ENCODE assay signal across 14 mouse cellular contexts in genomic region chr14:79516751-79517150, GRCm38 (mm10). TPM values are rescaled to one million over a fixed set of nuclear protein-coding genes. Genes with fewer than 3 reads are reported as not detected.
DNase-seq lines count a peak whose midpoint lies in the region; ATAC-seq and TF ChIP-seq lines count a peak whose summit lies in the region.
"Had no signal": no experiment of that assay in that cellular context is flagged by ENCODE, and none has a peak within 500 bp of the region (broad histone marks: within the 10 kb centered on the region; RNA-seq: fewer than 3 reads in every experiment).

No protein-coding gene starts in this region.

- ATAC-seq in erythroblast, adult 5-6 weeks (replicated peaks; ENCODE audit: low FRiP score, poor library complexity, severe bottlenecking) = no peak
- no peak for ATAC-seq in lung, embryonic 16.5 days (ENCODE audit: low read depth)
- no peak for ATAC-seq in embryonic facial prominence, embryonic 15.5 days (ENCODE audit: insufficient number of reproducible peaks, low FRiP score, low TSS enrichment, low read depth)
- ATAC-seq in forebrain, embryonic 11.5 days (replicated peaks; ENCODE audit: low FRiP score) = no peak

- 71% methylated on average over 2 of the region's 2 CpGs for WGBS in lung, embryonic 16.5 days
- WGBS in embryonic facial prominence, embryonic 15.5 days = 76% methylated on average over 2 of the region's 2 CpGs
- WGBS in small intestine, adult 2 months = 12% methylated on average over 2 of the region's 2 CpGs
- 83% methylated on average over 2 of the region's 2 CpGs for WGBS in forebrain, embryonic 11.5 days

- H3K4me3 ChIP-seq in erythroblast, embryonic 14.5 days (replicated peaks) = peak overlapping the region; percentile 59
- H3K4me3 ChIP-seq in lung, embryonic 16.5 days (ENCODE audit: low read length) = no peak overlapping the region
- H3K4me3 ChIP-seq in embryonic facial prominence, embryonic 15.5 days (replicated peaks) = no peak overlapping the region
- no peak overlapping the region for H3K4me3 ChIP-seq in small intestine, adult 2 months (ENCODE audit: low read depth, low read length)
- no peak overlapping the region for H3K4me3 ChIP-seq in forebrain, embryonic 11.5 days (ENCODE audit: low read depth, low read length)
- H3K4me3 ChIP-seq: midbrain, embryonic 10.5 days; neural tube, embryonic 12.5 days had no signal

- no peak for TF ChIP-seq POLR2A in small intestine, adult 2 months (IDR thresholded peaks at IDR 0.05; ENCODE audit: low read depth, low read length)

- no peaks in the 10 kb centered on the region for H3K27me3 ChIP-seq in erythroblast, embryonic 14.5 days (ENCODE audit: control insufficient read depth)
- no peaks in the 10 kb centered on the region for H3K27me3 ChIP-seq in lung, embryonic 16.5 days (ENCODE audit: control insufficient read depth, insufficient read depth, low read depth, low read length)
- H3K27me3 ChIP-seq in embryonic facial prominence, embryonic 15.5 days = no peaks in the 10 kb centered on the region
- no peaks in the 10 kb centered on the region for H3K27me3 ChIP-seq in small intestine, adult 2 months (ENCODE audit: control insufficient read depth, insufficient read depth, low read length)
- H3K27me3 ChIP-seq in forebrain, embryonic 11.5 days (ENCODE audit: control insufficient read depth, insufficient read depth, low read length) = no peaks in the 10 kb centered on the region
- H3K27me3 ChIP-seq: neural tube, embryonic 12.5 days had no signal

- no peak overlapping the region for H3K27ac ChIP-seq in lung, embryonic 16.5 days (ENCODE audit: low read length)
- no peak overlapping the region for H3K27ac ChIP-seq in embryonic facial prominence, embryonic 15.5 days (replicated peaks)
- peak overlapping the region; percentile 95 for H3K27ac ChIP-seq in small intestine, adult 2 months (ENCODE audit: insufficient read depth, low read depth, low read length)
- H3K27ac ChIP-seq in forebrain, embryonic 11.5 days (ENCODE audit: low read depth, low read length) = no peak overlapping the region
- H3K27ac ChIP-seq: midbrain, embryonic 10.5 days; neural tube, embryonic 12.5 days had no signal

- no peak for TF ChIP-seq CTCF in small intestine, adult 2 months (IDR thresholded peaks at IDR 0.05; ENCODE audit: extremely low read depth, insufficient read length, insufficient replicate concordance, low read depth, low read length)

- no peak overlapping the region for H3K9ac ChIP-seq in lung, embryonic 16.5 days (ENCODE audit: low read length)
- no peak overlapping the region for H3K9ac ChIP-seq in embryonic facial prominence, embryonic 15.5 days
- no peak overlapping the region for H3K9ac ChIP-seq in forebrain, embryonic 11.5 days (ENCODE audit: low read length)
- H3K9ac ChIP-seq: neural tube, embryonic 12.5 days had no signal

- H3K9me3 ChIP-seq in erythroblast, embryonic 14.5 days (ENCODE audit: control insufficient read depth, low read length) = no peaks in the 10 kb centered on the region
- H3K9me3 ChIP-seq in lung, embryonic 16.5 days (ENCODE audit: control insufficient read depth, low read length) = no peaks in the 10 kb centered on the region
- H3K9me3 ChIP-seq in embryonic facial prominence, embryonic 15.5 days (replicated peaks) = no peaks in the 10 kb centered on the region
- no peaks in the 10 kb centered on the region for H3K9me3 ChIP-seq in forebrain, embryonic 11.5 days (ENCODE audit: control insufficient read depth, low read length)
- H3K9me3 ChIP-seq: midbrain, embryonic 10.5 days; neural tube, embryonic 12.5 days had no signal

- H3K4me2 ChIP-seq in lung, embryonic 16.5 days (ENCODE audit: low read depth, low read length) = peak overlapping the region; percentile 23
- peak overlapping the region; percentile 13 for H3K4me2 ChIP-seq in embryonic facial prominence, embryonic 15.5 days (replicated peaks)
- H3K4me2 ChIP-seq in forebrain, embryonic 11.5 days (ENCODE audit: low read depth, low read length, severe bottlenecking) = no peak overlapping the region
- H3K4me2 ChIP-seq: neural tube, embryonic 12.5 days had no signal

- H3K4me1 ChIP-seq in erythroblast, embryonic 14.5 days (ENCODE audit: control insufficient read depth) = peaks cover 77% of the 10 kb centered on the region
- H3K4me1 ChIP-seq in lung, embryonic 16.5 days (replicated peaks; ENCODE audit: control insufficient read depth, insufficient read depth, low read length) = peaks cover 17% of the 10 kb centered on the region
- H3K4me1 ChIP-seq in embryonic facial prominence, embryonic 15.5 days = peaks cover 12% of the 10 kb centered on the region
- H3K4me1 ChIP-seq in small intestine, adult 2 months (ENCODE audit: control insufficient read depth, insufficient read depth, insufficient read length, low read length) = peaks cover 25% of the 10 kb centered on the region; the same call in 1 of the 2 replicates
- H3K4me1 ChIP-seq in forebrain, embryonic 11.5 days (replicated peaks; ENCODE audit: control insufficient read depth, insufficient read depth, low read length) = no peaks in the 10 kb centered on the region; the same call in 1 of the 2 replicates
- H3K4me1 ChIP-seq: midbrain, embryonic 10.5 days; neural tube, embryonic 12.5 days had no signal

- DNase-seq in lung, postnatal 14 days = no peak
- no peak for DNase-seq in cerebellum, postnatal 14 days
- no peak for DNase-seq in forebrain, embryonic 11.5 days (ENCODE audit: low spot score)
- DNase-seq: adrenal gland, postnatal 25 days; cerebellum, adult 9-10 months; gastrocnemius, postnatal 25 days; kidney, postnatal 36 days had no signal

- peaks cover 22% of the 10 kb centered on the region for H3K36me3 ChIP-seq in erythroblast, embryonic 14.5 days (ENCODE audit: control insufficient read depth)
- H3K36me3 ChIP-seq in lung, embryonic 16.5 days (ENCODE audit: control insufficient read depth, insufficient read depth, low read length) = no peaks in the 10 kb centered on the region
- no peaks in the 10 kb centered on the region for H3K36me3 ChIP-seq in embryonic facial prominence, embryonic 15.5 days
- H3K36me3 ChIP-seq in small intestine, adult 2 months (ENCODE audit: control insufficient read depth, insufficient read depth, low read length) = no peaks in the 10 kb centered on the region
- no peaks in the 10 kb centered on the region for H3K36me3 ChIP-seq in forebrain, embryonic 11.5 days (ENCODE audit: control insufficient read depth, insufficient read depth, low read length)
- H3K36me3 ChIP-seq: midbrain, embryonic 10.5 days; neural tube, embryonic 12.5 days had no signal

RNA-seq across cellular contexts. Expression of gene Wbp4, which starts 35.4 kb away (rescaled TPM):
- polyA plus RNA-seq in erythroblast, embryonic 14.5 days (2012) = 0.82 and 0.86 TPM in 2 replicates
- total RNA-seq in erythroblast, adult 5-6 weeks (2015; ENCODE audit: low replicate concordance) = 12.1 and 13.0 TPM in 2 replicates
- total RNA-seq in erythroblast, adult 5-6 weeks (2017; ENCODE audit: low replicate concordance) = 30.7 and 45.6 TPM in 2 replicates
- 39.1 and 43.1 TPM in 2 replicates for polyA plus RNA-seq in lung, embryonic 16.5 days (2015; fragmentation: Nextera tagmentation; extraction: Ambion mirVana)
- polyA plus RNA-seq in embryonic facial prominence, embryonic 15.5 days (2015; fragmentation: Nextera tagmentation; extraction: Ambion mirVana) = 44.2 and 45.2 TPM in 2 replicates
- 0.98 and 2.0 TPM in 2 replicates for polyA plus RNA-seq in small intestine, adult 2 months (2012; rRNA removed)
- polyA plus RNA-seq in forebrain, embryonic 11.5 days (2014; fragmentation: Nextera tagmentation; extraction: Ambion mirVana) = 58.4 and 58.6 TPM in 2 replicates

RNA-seq across cellular contexts. Expression of gene Elf1, which starts 35.8 kb away (rescaled TPM):
- 0.65 and 0.69 TPM in 2 replicates for polyA plus RNA-seq in erythroblast, embryonic 14.5 days (2012)
- total RNA-seq in erythroblast, adult 5-6 weeks (2015; ENCODE audit: low replicate concordance) = 38.8 and 45.6 TPM in 2 replicates
- 83.8 and 92.9 TPM in 2 replicates for total RNA-seq in erythroblast, adult 5-6 weeks (2017; ENCODE audit: low replicate concordance)
- 14.0 and 14.5 TPM in 2 replicates for polyA plus RNA-seq in lung, embryonic 16.5 days (2015; fragmentation: Nextera tagmentation; extraction: Ambion mirVana)
- 16.4 and 18.5 TPM in 2 replicates for polyA plus RNA-seq in embryonic facial prominence, embryonic 15.5 days (2015; fragmentation: Nextera tagmentation; extraction: Ambion mirVana)
- 6.4 and 20.1 TPM in 2 replicates for polyA plus RNA-seq in small intestine, adult 2 months (2012; rRNA removed)
- 7.5 and 7.6 TPM in 2 replicates for polyA plus RNA-seq in forebrain, embryonic 11.5 days (2014; fragmentation: Nextera tagmentation; extraction: Ambion mirVana)

Comparison
In these comparisons a context has a peak if more than half of its experiments do, and no peak if none do; other contexts are left out.
1. RNA of gene Wbp4, which starts 35.4 kb away (polyA plus RNA-seq): 58.4 to 58.6 TPM in forebrain, embryonic 11.5 days, 44.2 to 45.2 TPM in embryonic facial prominence, embryonic 15.5 days and 39.1 to 43.1 TPM in lung, embryonic 16.5 days; 0.98 to 2.0 TPM in small intestine, adult 2 months and 0.82 to 0.86 TPM in erythroblast, embryonic 14.5 days; every median in the first group is over 10 times any median in the second.